Mouse (Mus musculus) WW6 (cell line): ENCODE measurements around the gene Sez6l.

Experiments
- DNase-seq: peaks from one replicate; pipeline ENCODE4 v3.0.0-alpha.2; 2013; ENCODE audit warnings: low read depth, low spot score

The Sez6l gene

GRCm38 (mm10) chr5:112584155-112584769 lies 7.3 kb upstream of the Sez6l start:
- no peak for DNase-seq

- no peak for DNase-seq
Measured at GRCm38 (mm10) chr5:112583304-112583703, 6.3 kb upstream of the Sez6l start.

GRCm38 (mm10) chr5:112577750-112578149 lies 765 bp upstream of the Sez6l start:
- DNase-seq, result no peak

- no peak for DNase-seq
Measured at GRCm38 (mm10) chr5:112576361-112576992, 508 bp downstream of the Sez6l start.

- no peak for DNase-seq
Measured at GRCm38 (mm10) chr5:112575151-112575915, 1.7 kb downstream of the Sez6l start.

- no peak for DNase-seq
Measured at GRCm38 (mm10) chr5:112573916-112574315, 3.1 kb downstream of the Sez6l start.

DNA sequence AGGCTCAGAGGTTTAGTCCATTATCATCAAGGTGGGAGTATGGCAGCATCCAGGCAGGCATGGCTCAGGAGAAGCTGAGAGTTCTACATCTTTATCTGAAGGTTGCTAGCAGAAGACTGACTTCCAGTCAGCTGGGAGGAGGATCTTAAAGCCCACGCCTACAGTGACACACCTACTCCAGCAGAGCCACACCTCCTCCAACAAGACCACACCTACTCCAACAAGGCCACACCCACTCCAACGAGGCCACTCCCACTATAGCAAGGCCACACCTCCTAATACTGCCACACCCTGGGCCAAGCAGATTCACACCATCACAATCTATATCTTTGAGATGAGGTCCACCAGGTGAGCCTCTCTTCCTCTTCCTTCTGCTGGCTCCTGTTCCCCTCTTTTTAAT lies 4.8 kb downstream of the Sez6l start:
- no peak for DNase-seq

- DNase-seq, result no peak
Measured at GRCm38 (mm10) chr5:112565489-112565888, 11.5 kb downstream of the Sez6l start.

- no peak for DNase-seq
Measured at GRCm38 (mm10) chr5:112565083-112565482, 11.9 kb downstream of the Sez6l start.

DNA sequence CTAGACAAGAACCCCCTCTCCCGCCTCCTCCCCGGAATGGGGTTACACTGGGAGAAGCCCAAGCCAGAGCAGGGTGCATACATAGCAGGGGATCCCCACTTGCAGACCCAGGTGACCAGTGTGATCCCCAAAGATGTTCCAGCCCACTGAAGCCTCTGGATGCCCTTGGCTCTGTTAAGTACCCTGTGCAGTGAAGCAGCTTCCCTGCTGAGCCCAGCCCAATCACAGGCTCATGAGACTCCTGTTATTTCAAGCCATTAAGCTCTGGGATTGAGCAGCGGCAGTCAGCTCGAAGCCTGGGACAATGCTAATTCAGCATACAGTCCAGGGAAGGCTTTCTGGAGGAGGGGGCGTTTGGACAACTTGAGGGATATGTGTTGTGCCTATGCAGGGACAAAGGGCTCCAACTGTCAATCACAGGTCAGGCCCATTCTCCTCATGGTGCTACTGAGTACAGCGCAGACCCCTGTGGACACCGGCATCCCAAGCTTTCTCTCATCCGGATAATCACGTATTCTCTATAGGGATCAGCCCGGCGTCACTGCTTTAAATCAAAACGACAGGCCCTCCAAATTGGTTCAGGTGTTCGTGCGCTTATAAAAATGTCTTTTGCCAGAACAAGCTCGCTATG lies 16.0 kb downstream of the Sez6l start:
- no peak for DNase-seq

DNA sequence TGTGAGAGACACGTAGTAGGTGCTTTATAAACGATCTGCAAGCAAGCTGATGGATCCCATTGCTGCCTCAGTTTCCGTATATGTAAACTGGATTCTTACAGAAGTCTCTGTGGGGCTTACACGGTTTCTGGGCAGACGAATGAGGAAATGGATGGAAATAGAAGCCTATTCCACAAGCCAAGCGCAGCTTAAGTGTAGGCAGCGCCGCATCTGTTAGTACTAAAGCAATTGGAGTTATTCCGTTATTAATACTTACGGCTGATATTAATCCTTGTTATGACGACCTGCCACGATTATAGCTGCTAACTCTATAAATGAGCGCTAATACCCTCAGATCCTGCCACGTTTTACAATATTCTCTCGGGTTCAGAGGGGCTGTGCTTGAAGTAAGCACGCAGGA lies 16.8 kb downstream of the Sez6l start:
- DNase-seq, result no peak

DNA sequence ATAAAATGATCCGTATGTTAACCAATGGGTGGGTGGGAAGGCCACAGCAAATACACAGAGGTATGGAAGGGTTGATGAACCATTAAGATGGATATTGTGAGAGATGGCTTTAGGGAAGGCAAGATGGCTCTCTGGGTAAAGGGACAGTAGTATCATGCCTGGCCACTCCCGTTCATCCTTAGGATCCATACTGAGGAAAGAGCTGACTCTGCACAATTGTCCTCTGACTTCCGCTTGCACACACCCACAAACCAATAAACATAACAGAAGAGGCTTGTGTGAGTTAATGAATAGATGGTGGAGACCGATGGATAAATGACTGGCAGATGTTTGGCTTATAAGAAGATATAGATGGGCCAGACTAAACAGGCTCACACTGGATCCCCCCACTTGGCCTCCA lies 19.6 kb downstream of the Sez6l start:
- DNase-seq, result no peak

- DNase-seq, result no peak
Measured at GRCm38 (mm10) chr5:112556640-112557039, 20.3 kb downstream of the Sez6l start.

GRCm38 (mm10) chr5:112554508-112554907 lies 22.5 kb downstream of the Sez6l start:
- DNase-seq, result no peak

DNA sequence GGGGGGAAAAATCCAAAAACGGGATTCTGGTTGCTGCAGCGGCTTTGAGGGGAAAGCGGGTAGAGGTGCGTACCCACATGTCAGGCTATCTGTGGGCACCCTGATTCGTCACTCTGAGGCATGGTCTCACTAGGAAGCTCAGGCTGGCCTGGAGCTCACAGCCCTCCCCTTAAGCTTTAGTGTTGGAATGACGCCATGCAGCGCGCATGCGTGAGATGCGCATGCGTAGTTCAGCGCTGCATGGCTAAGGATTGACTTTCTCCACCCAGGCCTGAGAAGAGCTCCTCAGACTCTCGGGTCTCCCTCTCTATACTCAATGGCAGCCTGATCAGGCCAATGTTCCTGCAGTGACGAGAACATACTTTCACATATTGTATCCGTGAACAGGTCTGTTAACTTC lies 24.2 kb downstream of the Sez6l start:
- peak; percentile 28 for DNase-seq

- peak; percentile 73 for DNase-seq
Measured at GRCm38 (mm10) chr5:112551975-112552728, 24.8 kb downstream of the Sez6l start.

GRCm38 (mm10) chr5:112548846-112549620 lies 28.0 kb downstream of the Sez6l start:
- no peak for DNase-seq

GRCm38 (mm10) chr5:112546771-112547170 lies 30.2 kb downstream of the Sez6l start:
- DNase-seq, result no peak

DNA sequence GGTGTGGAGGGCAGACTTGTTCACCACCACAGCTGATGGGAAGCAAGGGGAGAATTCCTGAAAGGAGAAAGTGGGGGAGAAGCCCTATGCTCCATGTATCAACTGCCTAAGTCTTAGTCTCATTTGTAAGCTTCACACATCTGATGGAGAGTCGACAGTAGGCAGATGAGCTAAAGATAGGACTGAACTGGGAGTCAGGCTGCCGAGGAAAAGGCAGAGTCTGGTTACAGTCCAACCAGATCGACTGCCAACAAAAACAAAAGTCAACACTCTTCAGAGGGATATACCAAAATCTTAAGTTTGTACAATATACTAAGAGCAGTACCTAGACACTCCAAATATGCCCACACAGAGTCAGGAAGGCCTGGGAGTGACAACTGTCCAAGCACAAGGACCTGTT lies 38.7 kb downstream of the Sez6l start:
- no peak for DNase-seq

GRCm38 (mm10) chr5:112535868-112536267 lies 41.1 kb downstream of the Sez6l start:
- DNase-seq, result no peak

- DNase-seq, result no peak
Measured at GRCm38 (mm10) chr5:112534146-112534545, 42.8 kb downstream of the Sez6l start.
